Mouse (Mus musculus) urinary bladder, postnatal 4 days (tissue): ENCODE measurements around the gene Smagp.

Source experiments
- DNase-seq, 2 experiments: peaks; one replicate each; pipeline ENCODE4 v3.0.0; 2021 to 2022; ENCODE audit warnings: low spot score in 2 of 2

Gene Smagp

GRCm38 (mm10) chr15:100636700-100637501, at the start of gene Smagp:
Smagp (minus strand) TSS chr15:100636940.
- DNase-seq = peak in 1 of 2 experiments; percentile 36

- DNase-seq = no peak
Measured at GRCm38 (mm10) chr15:100686434-100686833, 49.7 kb upstream of the Smagp start.

- DNase-seq = no peak
Measured at GRCm38 (mm10) chr15:100685849-100686248, 49.1 kb upstream of the Smagp start.

- no peak for DNase-seq
Measured at GRCm38 (mm10) chr15:100685255-100685654, 48.5 kb upstream of the Smagp start.

GRCm38 (mm10) chr15:100684450-100684849, 47.7 kb upstream of the Smagp start:
- no peak for DNase-seq

- peak; percentile 60 to 79 for DNase-seq
Measured at GRCm38 (mm10) chr15:100683041-100683440, 46.3 kb upstream of the Smagp start.

GRCm38 (mm10) chr15:100681770-100682169, 45.0 kb upstream of the Smagp start:
- DNase-seq = no peak

GRCm38 (mm10) chr15:100680381-100680780, 43.6 kb upstream of the Smagp start:
- DNase-seq = no peak

- no peak for DNase-seq
Measured at GRCm38 (mm10) chr15:100679005-100679404, 42.3 kb upstream of the Smagp start.

GRCm38 (mm10) chr15:100678581-100678980, 41.8 kb upstream of the Smagp start:
- no peak for DNase-seq

GRCm38 (mm10) chr15:100677675-100678074, 40.9 kb upstream of the Smagp start:
- no peak for DNase-seq

GRCm38 (mm10) chr15:100676521-100676920, 39.8 kb upstream of the Smagp start:
- no peak for DNase-seq

- no peak for DNase-seq
Measured at GRCm38 (mm10) chr15:100675486-100675885, 38.7 kb upstream of the Smagp start.

GRCm38 (mm10) chr15:100674566-100674965, 37.8 kb upstream of the Smagp start:
- no peak for DNase-seq

- DNase-seq = no peak
Measured at GRCm38 (mm10) chr15:100673585-100674391, 37.0 kb upstream of the Smagp start.

GRCm38 (mm10) chr15:100670833-100671232, 34.1 kb upstream of the Smagp start:
- DNase-seq = no peak

GRCm38 (mm10) chr15:100670004-100670403, 33.3 kb upstream of the Smagp start:
- no peak for DNase-seq

- no peak for DNase-seq
Measured at GRCm38 (mm10) chr15:100669337-100669736, 32.6 kb upstream of the Smagp start, which contains the start of gene Bin2. Bin2 (minus strand) TSS chr15:100669553.

- DNase-seq = no peak
Measured at GRCm38 (mm10) chr15:100667871-100668545, 31.3 kb upstream of the Smagp start.

- no peak for DNase-seq
Measured at GRCm38 (mm10) chr15:100667420-100667819, 30.7 kb upstream of the Smagp start.

GRCm38 (mm10) chr15:100666851-100667250, 30.1 kb upstream of the Smagp start:
- no peak for DNase-seq

GRCm38 (mm10) chr15:100666219-100666696, 29.5 kb upstream of the Smagp start:
- DNase-seq = no peak
